Mouse (Mus musculus): Measurements from ENCODE around the gene Pknox2.

The Pknox2 gene

GRCm38 (mm10) chr9:37147359-37147685 is at the start of gene Pknox2:
Gene Pknox2 (minus strand): TSS chr9:37147407.
- no peak for DNase-seq (ENCODE audit: low spot score in 2 of 2)

DNA sequence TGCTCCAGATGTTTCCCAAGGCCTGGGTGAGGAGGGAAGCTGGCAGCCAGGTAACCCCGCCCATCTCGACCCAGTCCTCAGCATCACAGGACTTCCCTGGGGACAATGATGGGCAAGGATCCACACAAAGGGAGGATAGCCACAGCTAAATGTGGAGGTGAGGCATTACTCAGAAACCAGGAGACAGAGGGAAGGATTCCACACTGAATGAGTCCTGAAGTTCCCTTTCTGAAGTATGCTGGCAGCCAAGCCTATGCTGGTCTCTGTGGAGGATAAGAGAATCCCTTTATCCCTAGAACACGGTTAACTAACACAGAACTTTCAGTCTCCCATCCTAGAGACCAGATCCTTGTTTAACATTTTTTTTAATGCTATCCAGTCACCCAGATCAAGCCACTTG is 40.8 kb upstream of the Pknox2 start:
- no peak for DNase-seq (ENCODE audit: low spot score in 2 of 2)

DNA sequence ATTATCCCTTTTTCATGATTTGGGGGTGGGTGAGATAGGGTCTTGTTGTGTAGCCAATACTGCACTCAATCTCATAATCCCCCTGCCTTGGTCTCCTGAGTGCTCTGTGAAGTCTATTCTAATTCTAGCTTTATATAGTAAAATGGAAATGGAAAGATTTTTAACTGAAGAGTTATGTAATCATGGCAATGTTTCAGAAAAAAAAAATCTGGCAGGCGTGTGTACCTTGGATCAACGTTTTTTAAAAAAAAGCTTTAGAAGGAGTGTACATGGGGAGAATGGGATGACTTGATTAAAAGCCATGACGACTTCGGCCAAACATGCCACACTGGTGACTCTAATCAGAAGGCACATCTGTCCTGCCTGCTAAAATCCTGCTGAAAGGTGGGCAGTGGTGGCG is 40.2 kb upstream of the Pknox2 start:
- DNase-seq (ENCODE audit: low spot score in 2 of 2), result no peak

GRCm38 (mm10) chr9:37183176-37183575 is 36.0 kb upstream of the Pknox2 start:
- DNase-seq (ENCODE audit: low spot score in 2 of 2), result no peak

DNA sequence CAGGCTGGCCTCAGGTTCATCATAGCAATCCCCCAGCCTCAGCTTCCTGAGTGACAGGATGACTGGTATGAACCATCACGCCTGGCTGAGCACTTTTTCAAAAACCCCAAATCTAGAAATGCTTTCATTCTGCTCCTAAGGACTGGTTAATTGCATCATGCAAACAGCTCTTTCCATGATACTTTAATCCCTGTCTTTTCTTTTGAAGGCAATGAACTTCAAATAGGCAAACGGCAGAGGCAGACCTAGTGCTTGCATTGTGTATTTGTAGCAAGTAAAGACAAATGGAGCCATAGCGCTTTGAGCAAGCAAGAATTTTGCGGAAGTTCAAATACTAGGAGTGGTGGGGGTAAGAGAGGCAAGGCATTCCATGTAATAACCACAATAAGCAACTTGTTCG is 34.4 kb upstream of the Pknox2 start:
- DNase-seq (ENCODE audit: low spot score in 2 of 2), result no peak

GRCm38 (mm10) chr9:37179596-37179995 is 32.4 kb upstream of the Pknox2 start:
- no peak for DNase-seq (ENCODE audit: low spot score in 2 of 2)

- DNase-seq (ENCODE audit: low spot score in 2 of 2), result no peak
Measured at GRCm38 (mm10) chr9:37178911-37179310, 31.7 kb upstream of the Pknox2 start.

GRCm38 (mm10) chr9:37177551-37177950 is 30.3 kb upstream of the Pknox2 start:
- DNase-seq (ENCODE audit: low spot score in 2 of 2), result no peak

DNA sequence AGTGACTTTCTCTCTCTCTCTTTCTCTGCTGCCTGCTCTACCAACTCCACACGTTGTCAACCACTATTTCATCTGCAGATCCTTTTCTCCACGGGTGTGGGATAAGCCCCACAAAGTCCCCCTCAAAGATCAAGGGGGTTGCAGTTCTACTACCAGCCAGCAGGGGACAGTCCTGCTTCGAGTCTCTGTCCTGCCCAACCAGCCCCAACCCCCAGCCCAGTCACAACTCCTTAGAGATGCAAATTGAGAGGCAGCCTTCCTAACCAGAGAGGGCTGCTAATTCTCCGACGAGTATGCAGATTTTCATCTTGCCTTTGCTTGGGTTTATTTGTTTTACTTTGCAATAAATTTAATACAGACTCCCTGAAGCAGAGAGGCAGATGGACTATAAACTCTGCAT is 29.9 kb upstream of the Pknox2 start:
- peak; percentile 13 to 26 for DNase-seq (ENCODE audit: low spot score in 2 of 2)

DNA sequence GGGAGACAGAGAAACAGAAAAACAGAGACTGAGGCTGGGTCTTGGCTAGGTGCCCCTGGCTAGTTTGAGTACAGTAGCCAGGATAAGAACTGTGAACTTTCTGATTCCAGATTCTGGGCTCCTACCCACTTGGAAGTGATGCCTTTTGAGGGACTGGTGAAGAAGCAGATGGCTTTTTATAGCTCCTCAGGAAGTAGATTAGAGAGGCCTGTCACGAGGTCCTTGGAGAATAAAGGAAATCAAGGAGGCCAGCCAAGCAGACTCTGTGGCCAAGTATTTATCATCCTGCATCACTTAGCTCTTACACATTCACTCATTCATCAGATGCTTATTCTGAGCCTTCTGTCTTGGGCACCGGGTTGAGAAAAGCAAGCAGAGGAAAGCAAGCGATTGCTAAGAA is 28.8 kb upstream of the Pknox2 start:
- DNase-seq (ENCODE audit: low spot score in 2 of 2), result no peak

DNA sequence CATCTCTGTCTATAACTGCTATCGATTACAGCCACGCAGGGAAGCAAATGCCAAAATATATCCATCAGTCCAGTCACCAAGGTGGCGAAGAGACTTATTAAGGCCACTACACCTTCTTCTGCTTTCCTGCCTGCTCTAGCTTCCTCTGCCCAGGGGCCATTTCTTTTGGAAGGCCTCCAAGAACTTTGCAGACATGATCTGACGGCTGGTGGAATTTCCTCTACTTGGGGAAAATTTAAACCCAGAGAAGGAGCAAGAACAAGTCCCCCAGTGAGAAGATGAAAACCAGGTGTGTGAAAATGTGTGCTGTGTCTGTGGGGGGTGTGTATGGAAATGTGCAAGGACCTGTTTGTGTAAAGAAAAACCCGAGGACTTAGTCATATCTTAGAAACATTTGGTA is 26.2 kb upstream of the Pknox2 start:
- DNase-seq (ENCODE audit: low spot score in 2 of 2), result no peak

- DNase-seq (ENCODE audit: low spot score in 2 of 2), result no peak
Measured at GRCm38 (mm10) chr9:37166899-37167298, 19.7 kb upstream of the Pknox2 start.

DNA sequence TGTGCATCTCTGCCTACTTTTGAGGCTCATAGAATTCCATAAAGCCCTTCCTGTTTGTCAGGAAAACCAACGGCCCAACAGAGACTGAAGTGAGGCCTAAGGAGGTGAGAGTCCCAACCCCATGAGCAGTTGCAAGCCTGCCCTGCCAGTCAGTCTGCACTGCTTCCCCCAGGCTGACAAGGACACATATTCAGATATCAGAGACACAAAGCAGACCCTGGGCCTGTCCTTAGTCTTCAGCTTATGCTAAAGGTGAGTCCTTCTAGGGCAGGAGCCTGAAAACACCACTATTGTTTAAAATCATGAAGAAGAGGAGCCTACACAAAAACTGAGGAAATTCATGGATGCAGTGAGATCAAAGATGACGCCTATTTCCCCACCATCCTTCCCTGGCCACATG is 13.5 kb upstream of the Pknox2 start:
- no peak for DNase-seq (ENCODE audit: low spot score in 2 of 2)

DNA sequence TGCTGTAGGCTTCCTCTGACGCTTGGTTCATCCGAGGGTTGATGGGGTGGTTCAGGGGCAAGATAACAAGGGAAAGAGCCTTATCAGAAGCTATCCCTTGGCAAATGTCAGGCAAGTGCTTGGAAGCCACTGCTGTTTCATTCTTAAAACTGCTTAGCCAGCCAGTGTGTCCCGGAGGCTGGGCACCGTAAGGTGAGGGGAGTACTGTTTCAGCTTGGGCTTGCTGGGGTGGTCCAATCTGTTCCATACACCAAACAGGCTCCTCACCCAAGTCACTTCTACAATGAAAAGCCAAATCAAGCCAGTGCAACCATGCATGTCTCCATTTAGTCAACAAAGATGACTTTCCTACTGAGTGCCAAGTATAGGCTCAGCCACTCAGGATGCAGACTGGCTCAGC is 679 bp upstream of the Pknox2 start:
- DNase-seq (ENCODE audit: low spot score in 2 of 2), result no peak

DNA sequence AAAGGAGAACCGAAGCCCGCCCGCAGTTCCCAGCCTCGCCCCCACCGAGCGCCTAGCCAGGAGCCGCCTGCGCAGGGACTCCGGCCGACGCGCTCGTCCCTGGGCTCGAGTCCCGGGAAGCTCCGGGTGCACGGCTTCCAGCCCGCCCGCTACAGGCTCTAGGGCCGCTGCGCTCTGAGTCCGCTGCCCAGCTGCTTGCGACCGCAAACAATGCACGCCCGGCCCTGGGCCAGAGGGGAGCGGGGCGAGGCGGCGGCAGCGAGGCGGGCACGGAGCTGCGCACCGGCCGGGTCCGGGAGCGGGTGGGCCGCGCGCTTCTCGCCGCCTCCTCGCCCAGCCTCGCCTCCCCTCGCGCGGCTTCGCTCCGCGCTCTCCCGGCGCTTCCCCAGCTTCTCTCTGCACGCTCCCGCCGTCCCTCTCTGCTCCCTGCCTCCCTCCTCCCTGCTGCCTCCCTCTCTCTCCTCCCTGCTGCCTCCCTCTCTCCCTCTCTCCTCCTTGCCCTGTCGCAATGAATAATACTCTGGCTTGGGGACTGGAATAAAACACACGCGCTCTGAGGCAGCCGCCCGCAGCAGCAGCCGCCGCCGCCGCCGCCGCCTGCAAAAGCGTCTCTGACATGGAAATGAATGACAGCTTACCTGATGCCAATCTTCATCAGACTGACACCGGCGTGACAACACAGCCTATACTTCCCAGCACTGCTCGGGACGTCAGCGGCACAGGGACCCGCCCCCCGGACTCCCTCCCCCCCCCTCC is 426 bp downstream of the Pknox2 start:
- no peak for DNase-seq (ENCODE audit: low spot score in 2 of 2)

DNA sequence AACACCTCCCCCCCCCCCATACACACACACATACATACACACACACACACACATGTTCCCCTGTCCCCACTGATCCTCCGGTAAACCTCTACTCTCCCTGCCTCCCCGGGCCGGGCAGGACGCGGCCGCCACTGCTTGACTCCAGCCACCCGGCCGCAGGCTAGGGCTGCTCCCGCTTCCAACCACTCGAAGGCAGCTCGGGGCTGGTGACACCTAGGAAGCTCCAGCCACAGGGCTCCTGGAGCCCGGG is 929 bp downstream of the Pknox2 start:
- DNase-seq (ENCODE audit: low spot score in 2 of 2), result no peak

GRCm38 (mm10) chr9:37145616-37146352 is 1.4 kb downstream of the Pknox2 start:
- no peak for DNase-seq (ENCODE audit: low spot score in 2 of 2)

DNA sequence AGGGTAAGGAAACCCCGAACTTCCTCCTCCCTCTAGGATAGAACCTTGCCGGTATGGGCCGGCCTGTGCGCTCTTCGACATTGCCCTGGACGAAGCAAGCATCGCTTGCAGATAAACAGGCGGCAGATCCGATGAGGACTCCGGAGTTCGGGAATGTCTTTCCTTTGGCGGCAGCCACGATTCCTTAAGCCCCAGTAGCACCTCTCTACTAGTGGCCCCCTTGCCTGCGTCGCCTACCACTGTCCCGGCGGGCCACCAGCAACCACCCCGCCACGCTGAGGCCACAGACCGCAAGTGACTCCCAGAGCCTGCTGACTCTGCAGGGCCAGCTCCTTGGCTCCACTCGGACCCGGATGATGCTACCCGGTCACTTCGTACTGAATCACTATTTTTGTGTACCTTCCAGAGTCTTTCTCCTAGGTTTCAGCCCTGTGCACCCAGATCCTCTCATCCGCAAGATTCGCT is 2.0 kb downstream of the Pknox2 start:
- no peak for DNase-seq (ENCODE audit: low spot score in 2 of 2)

- DNase-seq (ENCODE audit: low spot score in 2 of 2), result no peak
Measured at GRCm38 (mm10) chr9:37144696-37145095, 2.5 kb downstream of the Pknox2 start.

DNA sequence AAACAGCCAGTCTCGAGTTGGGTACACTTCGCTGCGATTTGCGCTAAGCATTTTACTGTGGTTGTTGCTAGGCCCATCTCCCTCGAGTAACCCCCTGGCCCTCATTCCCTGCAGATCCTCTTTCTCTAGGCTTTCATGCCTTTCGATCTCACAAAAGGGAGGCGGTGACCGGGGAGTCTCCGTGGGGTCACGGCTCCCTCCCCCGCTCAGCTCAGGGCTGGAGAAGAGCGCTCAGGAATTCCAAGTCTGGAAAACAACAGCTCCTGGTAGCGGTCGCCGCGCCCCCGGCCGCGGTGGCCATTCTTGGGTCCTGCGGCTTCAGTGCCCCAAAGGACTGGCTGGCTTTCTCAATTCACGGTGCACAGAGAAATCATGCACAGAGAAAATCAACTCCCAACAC is 3.0 kb downstream of the Pknox2 start:
- no peak for DNase-seq (ENCODE audit: low spot score in 2 of 2)

- no peak for DNase-seq (ENCODE audit: low spot score in 2 of 2)
Measured at GRCm38 (mm10) chr9:37143046-37143931, 3.9 kb downstream of the Pknox2 start.

DNA sequence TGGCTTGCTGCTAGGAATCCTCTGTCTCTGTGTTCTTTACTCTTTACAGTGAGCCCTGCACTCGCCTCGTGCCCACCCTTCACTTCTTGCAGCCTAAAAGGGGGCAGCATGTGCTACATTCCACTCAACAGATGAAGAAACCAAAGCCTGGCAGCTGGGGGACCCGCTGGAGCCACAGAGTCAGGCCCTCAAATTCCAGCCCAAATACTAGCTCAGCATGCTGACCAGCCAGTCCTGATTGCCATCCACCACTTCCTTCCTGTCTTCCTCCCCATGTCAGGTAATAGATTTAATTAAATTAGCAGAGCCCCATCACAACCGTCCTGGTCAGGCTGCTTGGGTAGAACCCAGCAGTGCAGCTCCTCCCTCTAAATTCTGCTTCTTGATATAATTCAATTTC is 5.1 kb downstream of the Pknox2 start:
- no peak for DNase-seq (ENCODE audit: low spot score in 2 of 2)
